Mouse (Mus musculus): Measurements from ENCODE around the gene Gpr146. TPM values are rescaled to one million over a fixed set of nuclear protein-coding genes. Genes with fewer than 3 reads are reported as not detected.

The Gpr146 gene
- polyA plus RNA-seq, 1 experiment from 2014 or later, result 1.5 TPM

DNA sequence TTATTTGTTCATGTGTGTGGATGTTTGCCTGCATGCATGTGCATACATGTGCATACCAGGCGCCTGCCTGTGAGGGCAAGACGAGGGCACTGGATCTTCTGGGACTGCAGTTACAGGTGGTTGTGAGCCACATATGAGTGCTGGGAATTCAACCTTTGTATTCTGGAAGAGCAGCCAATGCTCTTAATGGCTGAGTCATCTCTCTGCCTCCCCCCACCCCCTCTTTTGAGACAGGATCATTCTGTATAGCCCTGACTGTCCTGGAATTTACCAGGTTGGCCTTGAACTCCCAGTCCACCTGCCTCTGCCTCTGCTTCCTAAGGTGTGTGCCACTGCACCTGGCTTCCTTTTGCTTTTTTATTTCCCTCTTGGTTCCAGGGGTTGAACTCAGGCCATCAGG, 2.7 kb upstream of the Gpr146 start:
- Histone ChIP-seq H3K27ac (replicated peaks) (no peak overlapping the region), H3K4me2 (replicated peaks) (no peak overlapping the region), H3K9me3 (no peaks in the 10 kb centered on the region), H3K36me3 (no peaks in the 10 kb centered on the region), H3K4me1 (peaks cover 20% of the 10 kb centered on the region), H3K9ac (replicated peaks) (no peak overlapping the region), H3K27me3 (no peaks in the 10 kb centered on the region), H3K4me3 (no peak overlapping the region)
- ATAC-seq (replicated peaks), result no peak
- 78% methylated on average over 2 of the region's 2 CpGs for WGBS

DNA sequence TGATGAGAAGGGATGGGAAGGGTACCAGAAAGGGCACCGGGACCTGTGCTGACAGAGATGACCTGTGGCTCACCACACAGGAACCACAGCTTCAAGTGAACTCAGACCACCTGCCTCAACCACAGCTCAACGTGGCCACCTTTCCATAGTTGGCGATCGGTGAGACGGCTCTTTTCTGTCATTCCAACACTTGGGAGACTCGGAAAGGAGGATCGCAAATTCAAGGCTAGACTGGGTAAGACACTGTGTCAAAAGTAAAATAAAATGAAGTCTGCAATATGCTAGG, 717 bp downstream of the Gpr146 start:
- no peak for ATAC-seq (replicated peaks)
- H3K4me2 ChIP-seq (replicated peaks), result no peak overlapping the region
- H3K9ac ChIP-seq (replicated peaks), result no peak overlapping the region
- H3K36me3 ChIP-seq, result no peaks in the 10 kb centered on the region
- WGBS, result 88% methylated on average over 7 of the region's 7 CpGs
- H3K9me3 ChIP-seq, result no peaks in the 10 kb centered on the region
- H3K4me1 ChIP-seq, result peaks cover 17% of the 10 kb centered on the region
- H3K4me3 ChIP-seq, result no peak overlapping the region
- no peak overlapping the region for H3K27ac ChIP-seq (replicated peaks)
- H3K27me3 ChIP-seq, result no peaks in the 10 kb centered on the region

DNA sequence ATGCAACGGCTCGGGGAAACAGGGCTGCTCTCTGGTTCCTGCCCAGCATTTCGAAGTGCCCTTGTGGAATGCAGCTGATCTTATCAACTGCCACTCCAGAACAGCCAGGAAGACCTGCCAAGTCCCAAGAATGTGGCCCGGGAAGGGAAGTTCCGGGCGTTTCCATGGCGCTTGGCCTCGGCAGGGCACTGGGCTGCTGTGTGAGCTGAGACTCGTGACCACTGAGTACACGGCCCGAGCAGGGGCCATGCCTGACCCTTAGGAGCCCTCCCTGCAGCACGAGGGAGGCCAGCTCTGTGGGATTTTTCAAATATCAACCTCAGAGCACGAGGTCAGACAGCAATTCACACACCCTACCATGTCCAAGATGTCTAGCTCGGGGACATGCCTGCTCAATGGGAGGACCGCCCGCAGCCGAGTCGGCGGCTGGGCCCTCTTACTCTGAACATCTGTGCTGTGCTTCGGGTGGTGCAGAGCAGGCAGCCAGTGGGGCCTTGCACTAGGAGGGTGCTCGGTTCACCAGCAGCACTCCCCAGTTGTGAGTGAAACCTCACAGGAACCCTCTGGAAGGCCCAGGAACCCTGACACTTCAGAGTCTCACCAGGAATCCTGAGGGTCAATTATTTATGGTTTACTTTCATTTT, 1.6 kb downstream of the Gpr146 start:
- no peaks in the 10 kb centered on the region for H3K27me3 ChIP-seq
- H3K4me3 ChIP-seq, result no peak overlapping the region
- no peaks in the 10 kb centered on the region for H3K36me3 ChIP-seq
- no peak overlapping the region for H3K9ac ChIP-seq (replicated peaks)
- WGBS, result 64% methylated on average over 21 of the region's 21 CpGs
- H3K27ac ChIP-seq (replicated peaks), result no peak overlapping the region
- no peak overlapping the region for H3K4me2 ChIP-seq (replicated peaks)
- ATAC-seq (replicated peaks), result no peak
- H3K9me3 ChIP-seq, result no peaks in the 10 kb centered on the region
- peaks cover 17% of the 10 kb centered on the region for H3K4me1 ChIP-seq

DNA sequence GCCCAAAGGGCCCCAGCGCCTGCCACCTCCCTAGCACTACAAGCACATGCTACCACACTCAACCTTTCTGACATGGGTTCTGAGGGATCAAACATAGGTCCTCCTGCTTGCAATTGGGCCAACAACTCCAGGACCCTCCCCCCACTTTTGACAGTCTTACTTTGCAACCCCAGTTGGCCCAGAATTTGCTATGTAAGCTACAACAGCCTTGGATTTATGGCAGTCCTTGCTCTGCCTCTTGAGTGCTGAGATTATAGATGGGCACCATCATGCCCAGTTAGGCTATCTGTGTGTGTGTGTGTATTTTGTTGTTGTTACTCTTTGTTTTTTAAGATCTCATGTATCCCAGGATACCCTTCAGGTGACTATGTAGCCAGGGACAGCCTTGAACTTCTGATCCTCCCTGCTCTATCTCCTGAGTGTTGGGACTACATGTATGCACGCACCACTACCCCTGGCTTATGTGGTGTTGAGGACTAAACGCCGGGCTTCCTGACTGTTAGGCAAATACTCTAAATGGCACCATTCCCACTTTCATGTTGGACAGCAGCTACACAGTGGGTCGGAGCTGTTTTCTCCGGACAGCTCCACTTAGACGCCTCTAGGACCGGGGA, 2.4 kb downstream of the Gpr146 start:
- ATAC-seq (replicated peaks), result peak; percentile 15; the same call in 1 of the 2 replicates
- H3K36me3 ChIP-seq, result no peaks in the 10 kb centered on the region
- H3K4me1 ChIP-seq, result peaks cover 17% of the 10 kb centered on the region
- no peaks in the 10 kb centered on the region for H3K27me3 ChIP-seq
- no peaks in the 10 kb centered on the region for H3K9me3 ChIP-seq
- H3K4me3 ChIP-seq, result peak overlapping the region; percentile 58
- H3K27ac ChIP-seq (replicated peaks), result no peak overlapping the region
- peak overlapping the region; percentile 92 for H3K4me2 ChIP-seq (replicated peaks)
- peak overlapping the region; percentile 64 for H3K9ac ChIP-seq (replicated peaks)
- WGBS, result 20% methylated on average over 8 of the region's 8 CpGs

DNA sequence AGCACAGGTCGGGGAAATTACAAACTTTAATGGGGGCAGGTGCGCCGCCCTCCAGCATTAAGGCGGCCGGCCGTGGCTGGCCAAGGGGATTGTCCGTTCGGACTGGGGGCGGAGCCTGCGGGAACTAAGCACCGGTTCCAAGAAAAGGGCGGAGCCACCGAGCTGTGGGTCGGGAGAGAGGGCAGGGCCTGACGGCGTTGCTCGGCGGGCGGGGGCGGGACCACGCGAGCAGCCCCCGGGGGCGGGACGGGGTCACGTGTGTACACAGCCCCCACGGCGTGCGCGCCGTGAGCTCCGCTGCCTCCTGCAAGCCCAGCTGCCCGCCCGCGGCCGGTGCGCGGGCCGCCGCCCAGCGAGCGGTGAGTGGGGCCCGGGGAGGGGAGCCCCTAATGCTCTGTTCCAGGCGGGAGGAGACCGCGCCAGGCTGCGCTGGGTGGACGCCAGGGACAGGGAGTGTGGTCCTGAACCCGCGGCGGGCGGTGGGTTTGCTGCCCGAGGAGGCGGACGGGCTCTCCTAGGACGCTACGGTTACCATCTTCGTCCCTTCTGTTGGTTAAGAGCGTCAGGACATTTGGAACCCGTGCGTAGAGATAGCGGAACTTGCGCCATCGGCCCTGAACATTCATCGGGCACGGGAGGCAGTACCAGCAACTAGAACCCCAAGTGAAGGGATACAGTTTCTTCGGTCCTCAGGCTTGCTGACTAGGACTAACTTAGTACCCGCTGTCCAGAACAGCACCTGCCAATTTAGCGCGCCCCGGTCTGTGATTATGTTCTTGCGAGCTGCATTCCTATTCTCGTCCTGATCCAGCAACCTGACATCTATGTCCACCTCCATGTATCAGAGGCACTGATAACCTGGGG, 3.1 kb downstream of the Gpr146 start:
- Histone ChIP-seq H3K4me1 (peaks cover 17% of the 10 kb centered on the region), H3K36me3 (no peaks in the 10 kb centered on the region)
- peak; percentile 71 for ATAC-seq (replicated peaks)

DNA sequence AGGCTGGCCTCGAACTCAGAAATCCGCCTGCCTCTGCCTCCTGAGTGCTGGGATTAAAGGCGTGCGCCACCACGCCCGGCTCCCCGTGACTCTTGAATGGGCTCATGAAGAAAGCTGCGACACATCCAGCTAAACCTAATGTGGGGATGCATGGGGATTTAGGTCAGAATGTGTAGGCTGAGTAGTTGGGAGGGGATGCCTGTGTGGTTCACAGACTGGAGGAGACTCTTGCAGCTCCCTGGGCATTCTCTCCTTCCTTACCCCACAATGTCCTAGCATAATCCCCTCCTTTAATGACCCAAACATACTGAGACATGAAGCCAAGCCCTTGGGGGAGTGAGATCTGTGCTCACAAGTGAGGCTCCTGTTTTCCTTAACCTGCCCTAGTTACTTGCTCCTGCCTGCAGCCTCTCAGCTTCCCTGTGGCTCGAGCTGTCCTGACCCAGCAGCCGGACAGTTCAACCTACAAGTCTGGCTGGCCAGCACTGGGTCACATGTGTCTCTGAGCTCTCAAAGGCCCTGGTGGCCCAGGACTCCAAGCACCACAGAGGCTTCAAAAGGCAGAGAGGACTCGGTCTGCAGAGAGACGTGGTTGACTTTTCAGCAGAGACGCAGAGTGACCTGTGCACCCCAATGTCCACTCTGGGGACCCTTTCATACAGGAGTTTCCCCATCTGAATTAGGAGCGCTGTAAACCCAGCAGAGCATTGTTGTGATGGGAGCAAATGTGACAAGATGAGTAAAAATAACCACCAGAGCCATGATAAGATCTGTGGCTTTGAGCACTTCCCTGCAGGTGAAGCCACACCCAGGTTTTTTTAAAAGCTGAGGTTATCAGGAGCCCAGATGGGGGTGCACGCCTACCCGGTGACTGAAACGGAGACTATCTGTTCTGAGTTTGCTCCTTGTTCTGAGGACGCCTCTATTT, 4.4 kb downstream of the Gpr146 start:
- Histone ChIP-seq H3K9me3 (no peaks in the 10 kb centered on the region), H3K36me3 (no peaks in the 10 kb centered on the region), H3K4me3 (no peak overlapping the region), H3K4me2 (replicated peaks) (no peak overlapping the region), H3K27me3 (no peaks in the 10 kb centered on the region), H3K4me1 (peaks cover 17% of the 10 kb centered on the region), H3K27ac (replicated peaks) (no peak overlapping the region), H3K9ac (replicated peaks) (no peak overlapping the region)
- no peak for ATAC-seq (replicated peaks)
- WGBS, result 85% methylated on average over 18 of the region's 18 CpGs

More for the DNA sequence above, 3.1 kb downstream of the Gpr146 start:
- Histone ChIP-seq H3K4me2 (replicated peaks) (peak overlapping the region; percentile 92), H3K27me3 (no peaks in the 10 kb centered on the region), H3K9me3 (no peaks in the 10 kb centered on the region), H3K4me3 (peak overlapping the region; percentile 58), H3K9ac (replicated peaks) (peak overlapping the region; percentile 64), H3K27ac (replicated peaks) (no peak overlapping the region; the same call in 1 of the 2 replicates)
- under 1% methylated on average over 73 of the region's 73 CpGs for WGBS

DNA sequence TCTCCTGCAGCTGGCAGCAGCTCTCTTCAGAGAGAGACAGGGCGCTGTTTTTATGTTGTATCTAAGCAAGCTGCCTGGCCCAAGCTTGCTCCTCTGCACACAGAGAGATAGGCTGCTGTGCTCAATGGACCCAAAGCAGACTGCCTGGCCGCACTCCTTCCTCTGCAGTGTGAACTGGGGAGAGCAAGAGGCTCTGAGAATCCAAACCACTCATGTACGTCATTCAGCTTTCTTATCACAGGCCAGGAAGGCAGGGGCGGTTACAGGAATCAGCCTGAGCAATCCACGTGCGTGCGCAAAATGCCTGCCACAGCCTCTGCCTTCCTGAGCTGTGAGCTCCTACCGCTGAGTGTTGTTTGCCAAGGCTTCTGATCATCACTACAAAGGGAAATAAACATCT, 5.3 kb downstream of the Gpr146 start:
- H3K27me3 ChIP-seq, result no peaks in the 10 kb centered on the region
- H3K4me2 ChIP-seq (replicated peaks), result no peak overlapping the region
- H3K9me3 ChIP-seq, result no peaks in the 10 kb centered on the region
- no peak overlapping the region for H3K9ac ChIP-seq (replicated peaks)
- H3K36me3 ChIP-seq, result no peaks in the 10 kb centered on the region
- peaks cover 19% of the 10 kb centered on the region for H3K4me1 ChIP-seq
- H3K4me3 ChIP-seq, result no peak overlapping the region
- no peak for ATAC-seq (replicated peaks)
- H3K27ac ChIP-seq (replicated peaks), result no peak overlapping the region
- 72% methylated on average over 8 of the region's 8 CpGs for WGBS

DNA sequence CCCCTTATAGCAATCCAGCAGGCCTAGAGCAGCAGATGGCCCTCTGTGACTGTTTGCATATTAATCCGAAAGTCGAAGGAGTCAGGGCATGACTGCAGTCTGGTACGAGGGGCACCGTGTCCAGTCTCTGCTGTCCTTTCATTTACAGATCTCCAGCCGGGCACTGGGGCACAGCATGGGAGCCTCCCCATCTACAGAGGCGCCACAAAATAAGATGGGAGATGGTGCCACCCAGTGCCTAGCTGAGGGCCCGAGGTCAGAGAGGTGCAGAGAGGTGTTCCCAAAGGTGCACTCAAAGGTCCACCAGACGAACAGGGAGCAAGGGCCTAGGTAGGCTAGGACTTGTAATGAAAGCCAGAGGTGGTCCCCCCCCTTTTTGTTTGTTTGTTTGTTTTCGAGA, 5.7 kb downstream of the Gpr146 start:
- H3K27ac ChIP-seq (replicated peaks), result no peak overlapping the region
- 80% methylated on average over 9 of the region's 9 CpGs for WGBS
- H3K9ac ChIP-seq (replicated peaks), result no peak overlapping the region
- no peaks in the 10 kb centered on the region for H3K9me3 ChIP-seq
- no peak overlapping the region for H3K4me3 ChIP-seq
- H3K27me3 ChIP-seq, result no peaks in the 10 kb centered on the region
- no peak for ATAC-seq (replicated peaks)
- H3K4me1 ChIP-seq, result peaks cover 24% of the 10 kb centered on the region
- no peak overlapping the region for H3K4me2 ChIP-seq (replicated peaks)
- no peaks in the 10 kb centered on the region for H3K36me3 ChIP-seq

DNA sequence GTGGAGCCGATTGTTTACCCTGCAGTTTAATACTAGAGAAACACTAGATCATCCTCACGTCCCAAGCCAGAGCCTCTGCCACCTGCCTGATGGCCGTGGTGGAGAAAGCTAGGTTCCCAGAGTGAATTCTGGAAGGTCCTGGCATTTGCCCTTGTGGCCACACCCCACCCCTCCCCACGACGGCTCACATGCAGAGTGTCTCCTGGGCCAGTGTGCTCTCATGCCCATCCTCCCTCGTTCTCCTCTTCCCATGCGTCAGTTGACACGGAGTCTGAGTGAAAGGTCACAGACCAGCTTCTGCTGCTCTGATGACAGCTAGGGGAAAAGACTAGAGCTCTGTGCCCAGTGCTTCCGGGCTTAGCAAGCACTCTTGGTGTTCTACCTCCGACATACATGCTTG, 7.0 kb downstream of the Gpr146 start:
- peaks cover 30% of the 10 kb centered on the region for H3K4me1 ChIP-seq
- H3K9me3 ChIP-seq, result no peaks in the 10 kb centered on the region
- no peak overlapping the region for H3K9ac ChIP-seq (replicated peaks)
- no peaks in the 10 kb centered on the region for H3K27me3 ChIP-seq
- no peaks in the 10 kb centered on the region for H3K36me3 ChIP-seq
- no peak for ATAC-seq (replicated peaks)
- no peak overlapping the region for H3K4me2 ChIP-seq (replicated peaks)
- no peak overlapping the region for H3K27ac ChIP-seq (replicated peaks)
- WGBS, result 86% methylated on average over 10 of the region's 10 CpGs
- no peak overlapping the region for H3K4me3 ChIP-seq

DNA sequence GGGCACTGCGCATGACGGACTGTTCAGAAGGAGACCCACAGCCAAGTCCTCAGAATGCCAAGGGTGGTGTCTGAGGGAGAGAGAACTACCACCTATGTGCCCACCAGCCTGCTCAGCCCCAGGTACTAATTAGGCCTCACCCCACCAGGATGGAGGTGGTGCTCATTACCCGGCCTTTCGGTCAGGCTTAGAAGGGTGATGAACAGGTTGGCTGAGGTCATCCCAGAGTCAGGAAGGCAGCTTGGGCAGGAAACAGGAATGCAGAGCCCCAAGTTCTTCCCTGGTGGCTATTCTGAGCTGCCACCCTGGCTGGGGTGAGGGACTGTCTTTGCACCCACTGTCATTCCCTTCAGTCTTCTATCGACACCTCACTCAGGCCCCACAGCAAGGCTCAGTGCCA, 8.6 kb downstream of the Gpr146 start:
- Histone ChIP-seq H3K4me1 (peaks cover 24% of the 10 kb centered on the region), H3K27ac (replicated peaks) (no peak overlapping the region), H3K27me3 (no peaks in the 10 kb centered on the region), H3K9ac (replicated peaks) (no peak overlapping the region), H3K4me3 (no peak overlapping the region), H3K36me3 (no peaks in the 10 kb centered on the region), H3K9me3 (no peaks in the 10 kb centered on the region), H3K4me2 (replicated peaks) (no peak overlapping the region)
- ATAC-seq (replicated peaks), result no peak
- 92% methylated on average over 5 of the region's 5 CpGs for WGBS

DNA sequence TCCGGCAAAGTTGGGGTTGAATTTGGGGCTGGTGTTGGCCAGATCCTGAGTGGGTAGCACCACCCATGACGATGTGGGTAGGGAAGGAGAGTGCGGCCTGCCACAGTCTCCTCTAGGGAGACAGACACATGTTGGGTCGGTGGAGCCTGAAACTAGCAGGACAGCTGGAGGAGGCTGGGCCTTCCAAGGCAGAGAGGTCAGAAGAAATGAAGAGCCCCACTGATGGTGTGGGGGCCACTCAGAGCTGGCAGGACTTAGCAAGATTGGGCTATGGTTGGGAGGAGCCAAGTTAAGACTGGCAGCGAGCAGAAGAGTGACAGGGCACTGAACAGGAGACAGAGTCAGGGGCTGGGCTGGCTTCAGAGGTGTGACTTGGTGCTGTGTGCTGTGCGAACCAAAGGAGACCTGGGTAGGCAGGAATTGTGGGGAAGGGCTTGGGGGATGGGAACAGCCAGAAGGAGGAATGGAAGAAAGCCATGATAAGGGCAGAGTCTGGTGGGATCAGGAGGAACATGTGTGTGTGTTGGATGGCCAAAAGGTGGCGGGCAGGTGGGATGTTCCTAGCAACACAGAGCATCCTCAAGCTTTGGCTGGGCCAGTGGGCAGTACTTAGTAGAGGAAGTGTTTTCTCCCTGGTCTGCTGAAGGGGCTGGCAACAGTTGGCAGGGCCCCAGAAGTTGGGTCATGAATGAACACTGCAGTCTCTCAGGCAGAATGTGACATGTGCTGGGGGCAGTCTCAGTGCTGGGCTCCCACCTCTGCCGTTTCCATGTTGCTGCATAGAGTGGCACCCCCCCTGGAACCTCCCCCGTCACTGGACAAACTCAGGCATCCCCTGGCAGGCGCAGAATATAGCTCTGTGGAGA, 10.1 kb downstream of the Gpr146 start:
- H3K4me2 ChIP-seq (replicated peaks), result no peak overlapping the region
- H3K36me3 ChIP-seq, result no peaks in the 10 kb centered on the region
- H3K4me1 ChIP-seq, result peaks cover 20% of the 10 kb centered on the region
- 0 out of 2 replicates have a peak, but pooled peaks have one; percentile 11 for ATAC-seq (replicated peaks)
- 82% methylated on average over 10 of the region's 10 CpGs for WGBS
- no peaks in the 10 kb centered on the region for H3K27me3 ChIP-seq
- H3K9me3 ChIP-seq, result no peaks in the 10 kb centered on the region
- H3K4me3 ChIP-seq, result no peak overlapping the region
- peak overlapping the region; percentile 18; the same call in 1 of the 2 replicates for H3K27ac ChIP-seq (replicated peaks)
- no peak overlapping the region for H3K9ac ChIP-seq (replicated peaks)

Measured in forebrain, embryonic 15.5 days (tissue).